Mouse (Mus musculus) heart, embryonic 11.5 days (tissue): ENCODE measurements at regions not wholly inside any gene's neighbourhood (a gene's known extent, or its start where the extent isn't known, plus 50 kb on each side); places are given as distances from the start of the nearest gene placed in this dataset.

ENCODE experiments used
- ATAC-seq: fragments of 200-750 bp; cut with Nextera tagmentation; replicated peaks from 2 replicates; pipeline ENCODE4 v1.8.0; 2017; ENCODE audit warnings: moderate library complexity; ENCODE audit not compliant: insufficient number of reproducible peaks, low FRiP score, low TSS enrichment
- H3K27ac ChIP-seq: fragments of 300-500 bp; sonication (generic); 2 replicates; pipeline ENCODE4 v1.5.1; 2014; ENCODE audit warnings: mild to moderate bottlenecking, low read depth, low read length
- H3K27me3 ChIP-seq: fragments of 300-500 bp; sonication (generic); 2 replicates; pipeline ENCODE4 v1.6.1; 2014; ENCODE audit warnings: mild to moderate bottlenecking, low read length, mixed read lengths; ENCODE audit not compliant: control insufficient read depth, insufficient read depth
- H3K36me3 ChIP-seq: fragments of 300-500 bp; sonication (generic); 2 replicates; pipeline ENCODE4 v1.6.1; 2014; ENCODE audit warnings: mild to moderate bottlenecking, low read length, moderate library complexity, mixed read lengths; ENCODE audit not compliant: control insufficient read depth, insufficient read depth
- H3K4me1 ChIP-seq: fragments of 300-500 bp; sonication (generic); 2 replicates; pipeline ENCODE4 v1.6.1; 2014; ENCODE audit warnings: low read length; ENCODE audit not compliant: control insufficient read depth, insufficient read depth
- H3K4me2 ChIP-seq: fragments of 300-500 bp; sonication (generic); 2 replicates; pipeline ENCODE4 v1.6.1; 2014; ENCODE audit warnings: mild to moderate bottlenecking, moderate library complexity
- H3K4me3 ChIP-seq: fragments of 300-500 bp; sonication (generic); 2 replicates; pipeline ENCODE4 v1.5.1; 2014; ENCODE audit warnings: low read depth, low read length
- H3K9ac ChIP-seq: fragments of 300-500 bp; sonication (generic); 2 replicates; pipeline ENCODE4 v1.6.1; 2014; ENCODE audit warnings: mild to moderate bottlenecking, low read depth, low read length, moderate library complexity
- H3K9me3 ChIP-seq: fragments of 300-500 bp; sonication (generic); replicated peaks from 2 replicates; pipeline ENCODE4 v1.6.1; 2016; ENCODE audit warnings: low read length; ENCODE audit not compliant: control insufficient read depth
- WGBS: fragments of 180-500 bp; shearing (Covaris S2); extraction: QIAGEN DNeasy Blood & Tissue Kit; methylation state at CpG from one replicate; pipeline ENCODE4 v1.1.7; 2014; ENCODE audit not compliant: insufficient replicate concordance; 5-methylcytosine and 5-hydroxymethylcytosine counted together

- peaks cover 58% of the 10 kb centered on the region for H3K27me3 ChIP-seq
- peaks cover 23% of the 10 kb centered on the region for H3K4me1 ChIP-seq
- no peak for ATAC-seq
- H3K36me3 ChIP-seq: no peaks in the 10 kb centered on the region
- H3K4me2 ChIP-seq: no peak overlapping the region
- H3K27ac ChIP-seq: no peak overlapping the region
- no peak overlapping the region for H3K4me3 ChIP-seq
- H3K9ac ChIP-seq: no peak overlapping the region
- H3K9me3 ChIP-seq: no peaks in the 10 kb centered on the region
- WGBS: 25% methylated on average over 15 of the region's 15 CpGs
These were observed 74.3 kb downstream of the Gadd45g start for GRCm38 (mm10) chr13:51920511-51921351.

- Histone ChIP-seq H3K27ac (no peak overlapping the region), H3K36me3 (no peaks in the 10 kb centered on the region), H3K4me1 (peaks cover 23% of the 10 kb centered on the region), H3K27me3 (peaks cover 51% of the 10 kb centered on the region), H3K4me3 (no peak overlapping the region), H3K9me3 (no peaks in the 10 kb centered on the region), H3K9ac (no peak overlapping the region), H3K4me2 (no peak overlapping the region)
- ATAC-seq: no peak; the same call in 1 of the 2 replicates
- 59% methylated on average over 5 of the region's 5 CpGs for WGBS
These were observed 75.1 kb downstream of the Gadd45g start for GRCm38 (mm10) chr13:51921550-51921949.

GRCm38 (mm10) chr13:51926764-51927163, 80.3 kb downstream of the Gadd45g start:
- peaks cover 5% of the 10 kb centered on the region for H3K27me3 ChIP-seq
- WGBS: 62% methylated on average over 10 of the region's 10 CpGs

GRCm38 (mm10) chr13:51929730-51930129, 83.3 kb downstream of the Gadd45g start:
- no peaks in the 10 kb centered on the region; the same call in none of the 2 replicates for H3K27me3 ChIP-seq
- H3K36me3 ChIP-seq: no peaks in the 10 kb centered on the region
- H3K9me3 ChIP-seq: no peaks in the 10 kb centered on the region
- no peak overlapping the region for H3K9ac ChIP-seq
- H3K27ac ChIP-seq: no peak overlapping the region
- H3K4me3 ChIP-seq: no peak overlapping the region
- no peak overlapping the region for H3K4me2 ChIP-seq
- WGBS: 72% methylated on average over 2 of the region's 2 CpGs
- peaks cover 11% of the 10 kb centered on the region for H3K4me1 ChIP-seq
- no peak for ATAC-seq

More at GRCm38 (mm10) chr13:51926764-51927163, 80.3 kb downstream of the Gadd45g start:
- no peak overlapping the region for H3K4me2 ChIP-seq
- H3K27ac ChIP-seq: no peak overlapping the region
- no peak for ATAC-seq
- H3K9me3 ChIP-seq: no peaks in the 10 kb centered on the region
- H3K36me3 ChIP-seq: no peaks in the 10 kb centered on the region
- H3K4me3 ChIP-seq: no peak overlapping the region
- peaks cover 7% of the 10 kb centered on the region; the same call in 1 of the 2 replicates for H3K4me1 ChIP-seq
- no peak overlapping the region for H3K9ac ChIP-seq

GRCm38 (mm10) chr13:51930301-51930747, 83.8 kb downstream of the Gadd45g start:
- Histone ChIP-seq H3K36me3 (no peaks in the 10 kb centered on the region), H3K4me2 (no peak overlapping the region), H3K9me3 (no peaks in the 10 kb centered on the region), H3K4me3 (no peak overlapping the region), H3K9ac (no peak overlapping the region), H3K4me1 (peaks cover 11% of the 10 kb centered on the region), H3K27me3 (no peaks in the 10 kb centered on the region; the same call in none of the 2 replicates), H3K27ac (no peak overlapping the region)
- ATAC-seq: no peak
- 34% methylated on average over 6 of the region's 6 CpGs for WGBS

- 68% methylated on average over 3 of the region's 3 CpGs for whole genome bisulfite sequencing
- no peak overlapping the region for H3K27ac ChIP-seq
These were observed 84.5 kb downstream of the Gadd45g start for GRCm38 (mm10) chr13:51930931-51931330.

GRCm38 (mm10) chr13:51935827-51936226, 89.3 kb downstream of the Gadd45g start:
- no peaks in the 10 kb centered on the region for H3K36me3 ChIP-seq
- no peak overlapping the region for H3K4me2 ChIP-seq
- no peaks in the 10 kb centered on the region for H3K27me3 ChIP-seq
- H3K9me3 ChIP-seq: no peaks in the 10 kb centered on the region
- H3K9ac ChIP-seq: no peak overlapping the region
- no peak overlapping the region for H3K27ac ChIP-seq
- H3K4me3 ChIP-seq: no peak overlapping the region
- no peak for ATAC-seq
- 80% methylated on average over 10 of the region's 10 CpGs for WGBS
- H3K4me1 ChIP-seq: peaks cover 7% of the 10 kb centered on the region; the same call in 1 of the 2 replicates

More at GRCm38 (mm10) chr13:51930931-51931330, 84.5 kb downstream of the Gadd45g start:
- no peaks in the 10 kb centered on the region for H3K36me3 ChIP-seq
- no peaks in the 10 kb centered on the region; the same call in none of the 2 replicates for H3K27me3 ChIP-seq
- no peak for ATAC-seq
- no peak overlapping the region for H3K4me3 ChIP-seq
- no peaks in the 10 kb centered on the region for H3K9me3 ChIP-seq
- H3K4me2 ChIP-seq: no peak overlapping the region
- peaks cover 11% of the 10 kb centered on the region for H3K4me1 ChIP-seq
- H3K9ac ChIP-seq: no peak overlapping the region

- no peaks in the 10 kb centered on the region for H3K36me3 ChIP-seq
- H3K27ac ChIP-seq: no peak overlapping the region
- no peaks in the 10 kb centered on the region for H3K9me3 ChIP-seq
- no peak overlapping the region for H3K4me2 ChIP-seq
- 81% methylated on average over 5 of the region's 5 CpGs for WGBS
- H3K9ac ChIP-seq: no peak overlapping the region
- no peak for ATAC-seq
- H3K27me3 ChIP-seq: no peaks in the 10 kb centered on the region
- peaks cover 7% of the 10 kb centered on the region; the same call in 1 of the 2 replicates for H3K4me1 ChIP-seq
- no peak overlapping the region for H3K4me3 ChIP-seq
These were observed 90.0 kb downstream of the Gadd45g start for GRCm38 (mm10) chr13:51936441-51936840.
